Mouse (Mus musculus) embryonic facial prominence, embryonic 11.5 days (tissue): ENCODE results near the gene Trpc7. TPM values are rescaled to one million over a fixed set of nuclear protein-coding genes. Genes with fewer than 3 reads are reported as not detected.

Source experiments
- ATAC-seq: fragments of 200-750 bp; cut with Nextera tagmentation; replicated peaks from 2 replicates; pipeline ENCODE4 v1.8.0; 2017; ENCODE audit warnings: low read depth; ENCODE audit not compliant: insufficient number of reproducible peaks, low FRiP score, low TSS enrichment
- DNase-seq: peaks from one replicate; pipeline ENCODE4 v3.0.0-alpha.2; 2015; ENCODE audit warnings: low spot score
- H3K27ac ChIP-seq: fragments of 300-500 bp; sonication (generic); replicated peaks from 2 replicates; pipeline ENCODE4 v1.5.1; 2014; ENCODE audit warnings: mild to moderate bottlenecking, low read depth, low read length, control low read depth
- H3K27me3 ChIP-seq: fragments of 300-500 bp; sonication (generic); 2 replicates; pipeline ENCODE4 v1.6.1; 2014; ENCODE audit warnings: mild to moderate bottlenecking, low read length, moderate library complexity, mixed read lengths; ENCODE audit not compliant: control insufficient read depth, insufficient read depth
- H3K36me3 ChIP-seq: fragments of 300-500 bp; sonication (generic); replicated peaks from 2 replicates; pipeline ENCODE4 v1.6.1; 2014; ENCODE audit warnings: low read depth, mild to moderate bottlenecking, low read length, moderate library complexity, mixed read lengths; ENCODE audit not compliant: control insufficient read depth, insufficient read depth
- H3K4me1 ChIP-seq: fragments of 300-500 bp; sonication (generic); 2 replicates; pipeline ENCODE4 v1.6.1; 2014; ENCODE audit warnings: low read length, mixed read lengths; ENCODE audit not compliant: control insufficient read depth, insufficient read depth
- H3K4me2 ChIP-seq: fragments of 300-500 bp; sonication (generic); 2 replicates; pipeline ENCODE4 v1.6.1; 2014; ENCODE audit warnings: low read depth, mild to moderate bottlenecking, control low read depth, low read length, moderate library complexity
- H3K4me3 ChIP-seq: fragments of 300-500 bp; sonication (generic); 2 replicates; pipeline ENCODE4 v1.5.1; 2014; ENCODE audit warnings: low read depth, low read length, control low read depth
- H3K9ac ChIP-seq: fragments of 300-500 bp; sonication (generic); replicated peaks from 2 replicates; pipeline ENCODE4 v1.6.1; 2014; ENCODE audit warnings: mild to moderate bottlenecking, control low read depth, low read length
- H3K9me3 ChIP-seq: fragments of 300-500 bp; sonication (generic); replicated peaks from 2 replicates; pipeline ENCODE4 v1.6.1; 2016; ENCODE audit warnings: mild to moderate bottlenecking, low read length, inconsistent platforms, mixed read lengths; ENCODE audit not compliant: control insufficient read depth
- WGBS: fragments of 180-500 bp; shearing (Covaris S2); extraction: QIAGEN DNeasy Blood & Tissue Kit; methylation state at CpG from one replicate; pipeline ENCODE4 v1.1.7; 2014; 5-methylcytosine and 5-hydroxymethylcytosine counted together
- polyA plus RNA-seq: library from polyadenylated mRNA; unstranded; fragments of >200 nt; fragmentation: Nextera tagmentation; extraction: Ambion mirVana; gene quantifications from 2 replicates; pipeline ENCODE4 v1.2.1, GENCODE M21; 2014

The Trpc7 gene
- polyA plus RNA-seq, 1 experiment from 2014 or later: 0.06 TPM

DNA sequence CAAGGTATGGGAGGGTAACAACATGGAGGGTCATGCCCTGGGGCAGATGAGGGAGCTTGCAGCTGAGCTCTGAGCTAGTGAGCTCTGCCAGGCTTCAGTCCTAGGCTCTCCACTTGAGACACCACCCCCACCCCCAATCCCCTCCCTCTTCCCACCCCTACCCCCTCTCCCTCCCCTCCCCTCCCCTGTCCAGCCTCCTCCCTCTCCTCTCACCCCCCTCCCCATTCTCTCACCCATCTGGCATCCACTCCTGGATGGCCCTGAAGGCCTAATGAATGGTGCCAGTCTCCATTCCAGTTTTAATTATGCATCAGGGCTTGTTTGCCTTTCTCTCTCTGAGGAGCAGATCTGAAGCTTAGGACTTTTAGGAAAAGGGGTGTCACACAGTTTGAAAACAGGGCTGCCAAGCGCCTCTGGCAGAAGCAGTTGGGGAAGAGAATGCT lies 125.6 kb downstream of the Trpc7 start:
- H3K4me1 ChIP-seq: no peaks in the 10 kb centered on the region
- no peak overlapping the region for H3K4me2 ChIP-seq
- no peaks in the 10 kb centered on the region for H3K36me3 ChIP-seq
- no peaks in the 10 kb centered on the region for H3K9me3 ChIP-seq
- DNase-seq (no peak), ATAC-seq (no peak)
- 55% methylated on average over 1 of the region's 1 CpGs for WGBS
- H3K4me3 ChIP-seq: no peak overlapping the region
- no peaks in the 10 kb centered on the region for H3K27me3 ChIP-seq
- no peak overlapping the region for H3K9ac ChIP-seq
- H3K27ac ChIP-seq: no peak overlapping the region

DNA sequence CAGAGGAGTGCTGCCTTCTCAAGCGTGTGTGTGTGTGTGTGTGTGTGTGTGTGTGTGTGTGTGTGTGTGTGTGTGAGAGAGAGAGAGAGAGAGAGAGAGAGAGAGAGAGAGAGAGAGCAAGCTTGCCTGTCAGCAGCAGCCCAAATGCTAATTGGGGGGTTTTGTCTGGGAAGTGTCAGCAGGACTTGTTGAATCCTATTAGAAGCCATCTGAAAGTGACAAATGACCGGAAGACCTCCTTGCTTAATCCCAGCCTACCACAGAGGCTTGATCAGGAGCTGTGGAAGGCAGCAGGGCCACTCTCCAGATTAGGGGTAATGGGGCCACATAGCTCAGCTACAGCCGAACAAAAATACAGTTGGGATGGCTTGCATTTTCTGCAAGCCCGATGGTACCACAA lies 126.4 kb downstream of the Trpc7 start:
- no peak for DNase-seq
- H3K27ac ChIP-seq: no peak overlapping the region
- H3K9ac ChIP-seq: no peak overlapping the region
- no peak for ATAC-seq
- H3K9me3 ChIP-seq: no peaks in the 10 kb centered on the region
- H3K27me3 ChIP-seq: no peaks in the 10 kb centered on the region
- 38% methylated on average over 4 of the region's 4 CpGs for WGBS
- no peaks in the 10 kb centered on the region for H3K4me1 ChIP-seq
- H3K4me3 ChIP-seq: no peak overlapping the region
- no peaks in the 10 kb centered on the region for H3K36me3 ChIP-seq
- H3K4me2 ChIP-seq: no peak overlapping the region

DNA sequence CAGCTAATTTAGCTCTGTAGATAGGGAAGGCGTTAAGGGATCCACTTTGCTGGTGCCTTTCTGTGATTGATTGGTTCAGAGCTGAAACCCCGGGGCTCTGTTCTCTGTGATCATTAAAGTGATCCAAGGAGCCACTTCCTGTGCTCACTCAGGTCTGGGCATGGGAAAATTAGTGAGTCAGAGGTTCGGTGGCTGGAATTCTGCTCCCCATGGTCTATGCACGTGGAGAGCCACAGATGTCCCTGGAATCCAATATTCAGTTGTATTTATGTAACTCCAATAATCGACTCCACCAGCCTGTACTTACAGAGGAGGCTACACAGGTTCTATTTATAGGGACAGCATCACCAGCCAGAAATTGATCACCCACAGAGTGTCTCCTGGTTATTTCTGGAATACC lies 129.6 kb downstream of the Trpc7 start:
- H3K27ac ChIP-seq: no peak overlapping the region
- no peak for DNase-seq
- no peaks in the 10 kb centered on the region for H3K27me3 ChIP-seq
- H3K4me3 ChIP-seq: no peak overlapping the region
- no peaks in the 10 kb centered on the region for H3K4me1 ChIP-seq
- WGBS: 53% methylated on average over 5 of the region's 5 CpGs
- no peaks in the 10 kb centered on the region for H3K9me3 ChIP-seq
- H3K9ac ChIP-seq: no peak overlapping the region
- no peak overlapping the region for H3K4me2 ChIP-seq
- H3K36me3 ChIP-seq: no peaks in the 10 kb centered on the region
- ATAC-seq: no peak

DNA sequence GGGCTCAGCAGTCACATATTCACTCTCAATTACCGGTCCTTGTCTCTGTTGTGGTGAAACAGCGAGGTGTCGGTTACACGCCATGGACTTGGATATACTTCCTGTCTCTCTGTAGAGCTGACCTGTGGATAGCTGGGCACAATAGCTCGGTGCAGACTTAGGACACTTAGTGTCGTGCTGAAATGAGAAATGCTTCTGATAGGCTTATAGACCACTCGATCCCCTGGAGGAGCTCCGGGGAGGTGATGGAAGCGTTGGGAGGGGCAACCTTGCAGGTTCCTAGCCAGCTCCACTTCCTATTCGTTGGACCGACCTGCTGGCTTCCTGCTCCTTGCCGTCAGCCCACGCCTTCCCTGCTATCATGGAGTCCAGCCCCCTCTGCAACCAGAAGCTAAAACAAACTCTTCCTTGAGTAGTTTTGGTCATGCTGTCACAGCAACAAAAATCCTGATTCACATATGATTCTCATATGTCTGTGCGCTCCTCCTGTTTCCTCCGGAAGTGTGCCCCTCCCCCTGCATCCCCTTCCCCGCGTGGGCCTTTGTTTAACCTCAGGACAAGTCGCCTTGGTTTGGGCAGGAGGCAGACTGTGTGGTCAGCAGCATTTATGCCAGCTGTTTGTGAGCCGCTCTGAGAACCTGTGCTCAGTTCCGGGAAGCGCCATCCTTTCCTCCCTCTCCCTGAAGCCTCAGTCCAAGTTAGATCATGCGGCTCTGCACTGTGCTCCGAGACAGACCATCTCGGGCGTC lies 130.3 kb downstream of the Trpc7 start:
- DNase-seq (peak; percentile 37), ATAC-seq (no peak)
- no peak overlapping the region for H3K27ac ChIP-seq
- no peaks in the 10 kb centered on the region for H3K9me3 ChIP-seq
- no peak overlapping the region for H3K4me3 ChIP-seq
- H3K36me3 ChIP-seq: no peaks in the 10 kb centered on the region
- H3K4me2 ChIP-seq: no peak overlapping the region
- H3K9ac ChIP-seq: no peak overlapping the region
- 45% methylated on average over 25 of the region's 25 CpGs for WGBS
- no peaks in the 10 kb centered on the region for H3K4me1 ChIP-seq
- H3K27me3 ChIP-seq: no peaks in the 10 kb centered on the region

DNA sequence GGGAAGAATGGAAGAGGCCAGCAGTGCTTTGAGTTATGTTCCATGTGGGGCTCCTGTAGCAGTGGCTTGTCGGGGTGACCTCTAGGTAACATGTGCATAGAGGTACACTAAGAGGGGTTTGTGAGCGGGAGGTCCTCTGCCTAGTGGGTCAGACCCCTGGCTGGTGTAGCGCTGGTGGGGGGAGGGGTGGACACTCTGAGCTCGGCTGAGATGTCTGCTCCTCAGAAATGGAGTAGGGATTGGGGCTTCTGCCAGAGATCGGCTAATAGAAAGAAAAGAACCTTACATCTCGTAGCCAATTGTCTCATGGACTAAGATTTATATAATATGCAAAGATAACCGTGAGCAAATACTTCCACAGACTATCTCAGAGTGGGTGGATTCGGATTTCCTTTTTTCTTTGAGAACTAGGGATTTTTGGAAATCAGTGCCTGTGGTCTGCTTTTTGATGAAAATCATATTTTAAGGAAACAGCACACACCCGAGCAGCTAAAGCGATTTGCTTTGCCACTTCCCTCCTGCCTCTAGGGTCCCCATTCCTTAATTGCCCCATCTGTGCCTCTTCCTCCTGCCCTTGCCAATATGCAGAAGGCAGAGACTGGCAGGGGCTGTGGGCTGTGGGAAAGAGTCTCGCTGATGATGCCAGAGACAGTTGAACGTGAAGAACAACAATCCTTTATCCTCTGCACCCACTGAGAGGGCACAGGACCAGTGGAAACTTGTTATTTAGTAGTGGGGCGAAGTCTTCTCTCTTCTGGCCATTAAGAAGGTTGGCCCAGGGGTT lies 133.2 kb downstream of the Trpc7 start:
- no peaks in the 10 kb centered on the region for H3K4me1 ChIP-seq

DNA sequence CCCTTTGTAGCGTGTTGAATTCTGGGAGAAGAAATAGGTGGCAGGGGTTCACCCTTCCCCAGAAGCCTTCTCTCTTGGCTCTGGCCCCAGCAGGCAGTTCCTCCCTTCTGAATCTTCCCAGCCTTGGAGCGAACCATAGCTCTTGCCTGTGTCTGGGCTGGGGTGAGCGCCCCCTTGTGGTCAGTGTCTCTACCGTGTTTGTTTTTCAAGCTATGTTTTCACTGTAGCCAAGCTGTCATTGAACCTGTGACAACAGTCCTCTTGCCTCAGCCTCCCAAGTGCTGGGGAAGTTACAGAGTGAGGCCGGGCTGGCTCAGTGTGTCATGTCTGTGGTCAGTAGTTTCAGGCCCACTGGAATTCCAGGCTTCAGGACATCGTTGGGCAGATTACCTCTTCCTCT lies 137.3 kb downstream of the Trpc7 start:
- no peaks in the 10 kb centered on the region for H3K9me3 ChIP-seq
- 27% methylated on average over 6 of the region's 6 CpGs for WGBS
- no peak overlapping the region for H3K9ac ChIP-seq
- H3K36me3 ChIP-seq: no peaks in the 10 kb centered on the region
- peaks cover 9% of the 10 kb centered on the region for H3K27me3 ChIP-seq
- no peaks in the 10 kb centered on the region for H3K4me1 ChIP-seq
- no peak for ATAC-seq
- DNase-seq: peak; percentile 83
- no peak overlapping the region for H3K27ac ChIP-seq
- H3K4me3 ChIP-seq: no peak overlapping the region
- H3K4me2 ChIP-seq: no peak overlapping the region

More for the DNA sequence above, 133.2 kb downstream of the Trpc7 start:
- DNase-seq (no peak), ATAC-seq (no peak)
- no peak overlapping the region for H3K27ac ChIP-seq
- 43% methylated on average over 13 of the region's 13 CpGs for WGBS
- no peaks in the 10 kb centered on the region for H3K36me3 ChIP-seq
- H3K4me2 ChIP-seq: no peak overlapping the region
- no peaks in the 10 kb centered on the region for H3K27me3 ChIP-seq
- H3K4me3 ChIP-seq: no peak overlapping the region
- no peaks in the 10 kb centered on the region for H3K9me3 ChIP-seq
- no peak overlapping the region for H3K9ac ChIP-seq

DNA sequence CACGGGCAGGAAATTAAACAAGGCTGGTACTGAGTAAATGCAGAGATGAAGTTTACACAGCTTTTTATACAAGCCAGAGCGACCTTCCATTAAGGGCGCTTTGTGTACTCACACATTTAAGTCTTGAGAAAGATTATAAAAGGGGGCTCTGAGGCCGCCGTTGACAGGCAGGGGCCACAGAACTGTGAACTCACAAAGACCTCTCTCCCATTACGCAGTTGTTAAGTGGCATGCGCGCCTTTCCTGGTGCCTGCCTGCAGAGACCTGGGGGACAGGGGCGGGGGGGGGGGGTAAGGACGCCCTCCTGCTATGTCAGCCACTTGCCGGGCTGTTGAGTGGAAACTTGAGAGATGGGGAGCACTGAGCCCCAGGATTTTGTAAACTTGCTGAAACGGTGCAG lies 138.6 kb downstream of the Trpc7 start:
- no peak overlapping the region for H3K4me2 ChIP-seq
- DNase-seq: no peak
- no peaks in the 10 kb centered on the region for H3K9me3 ChIP-seq
- H3K4me3 ChIP-seq: no peak overlapping the region
- peaks cover 6% of the 10 kb centered on the region for H3K4me1 ChIP-seq
- H3K27me3 ChIP-seq: peaks cover 20% of the 10 kb centered on the region
- no peak overlapping the region for H3K9ac ChIP-seq
- no peak overlapping the region for H3K27ac ChIP-seq
- H3K36me3 ChIP-seq: no peaks in the 10 kb centered on the region
- ATAC-seq: no peak
- WGBS: 58% methylated on average over 12 of the region's 12 CpGs

DNA sequence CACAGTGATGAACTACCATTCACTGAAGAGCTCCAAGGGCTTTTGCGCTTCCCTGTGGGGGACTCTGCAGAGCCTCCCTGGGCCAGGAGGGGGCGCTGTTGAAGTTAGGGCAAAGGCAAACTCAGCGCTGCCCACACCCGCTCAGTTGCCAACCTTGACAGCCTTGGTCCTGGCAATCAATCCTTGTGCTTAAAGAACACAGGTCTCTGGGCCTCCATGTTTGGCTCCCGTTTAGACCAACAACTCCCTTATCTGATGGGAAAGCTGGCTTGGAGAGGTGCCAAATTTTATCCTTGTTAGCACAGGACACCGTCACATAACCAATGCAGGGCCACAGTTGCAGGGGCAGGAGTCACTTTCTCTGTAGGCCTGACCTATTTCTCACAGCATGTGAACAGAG lies 139.9 kb downstream of the Trpc7 start:
- DNase-seq (no peak), ATAC-seq (no peak)
- Histone ChIP-seq H3K36me3 (no peaks in the 10 kb centered on the region), H3K4me3 (no peak overlapping the region), H3K27me3 (peaks cover 23% of the 10 kb centered on the region), H3K4me1 (peaks cover 6% of the 10 kb centered on the region), H3K4me2 (no peak overlapping the region), H3K9me3 (no peaks in the 10 kb centered on the region), H3K9ac (no peak overlapping the region), H3K27ac (no peak overlapping the region)
- 72% methylated on average over 6 of the region's 6 CpGs for WGBS
